Mouse (Mus musculus) embryonic facial prominence, embryonic 11.5 days (tissue): ENCODE data around the gene Rnf43. TPM values are rescaled to one million over a fixed set of nuclear protein-coding genes. Genes with fewer than 3 reads are reported as not detected.

ENCODE experiments used
- ATAC-seq: fragments of 200-750 bp; cut with Nextera tagmentation; replicated peaks from 2 replicates; pipeline ENCODE4 v1.8.0; 2017; ENCODE audit warnings: low read depth; ENCODE audit not compliant: insufficient number of reproducible peaks, low FRiP score, low TSS enrichment
- DNase-seq: peaks from one replicate; pipeline ENCODE4 v3.0.0-alpha.2; 2015; ENCODE audit warnings: low spot score
- H3K27ac ChIP-seq: fragments of 300-500 bp; sonication (generic); replicated peaks from 2 replicates; pipeline ENCODE4 v1.5.1; 2014; ENCODE audit warnings: mild to moderate bottlenecking, low read depth, low read length, control low read depth
- H3K27me3 ChIP-seq: fragments of 300-500 bp; sonication (generic); 2 replicates; pipeline ENCODE4 v1.6.1; 2014; ENCODE audit warnings: mild to moderate bottlenecking, low read length, moderate library complexity, mixed read lengths; ENCODE audit not compliant: control insufficient read depth, insufficient read depth
- H3K36me3 ChIP-seq: fragments of 300-500 bp; sonication (generic); replicated peaks from 2 replicates; pipeline ENCODE4 v1.6.1; 2014; ENCODE audit warnings: low read depth, mild to moderate bottlenecking, low read length, moderate library complexity, mixed read lengths; ENCODE audit not compliant: control insufficient read depth, insufficient read depth
- H3K4me1 ChIP-seq: fragments of 300-500 bp; sonication (generic); 2 replicates; pipeline ENCODE4 v1.6.1; 2014; ENCODE audit warnings: low read length, mixed read lengths; ENCODE audit not compliant: control insufficient read depth, insufficient read depth
- H3K4me2 ChIP-seq: fragments of 300-500 bp; sonication (generic); 2 replicates; pipeline ENCODE4 v1.6.1; 2014; ENCODE audit warnings: low read depth, mild to moderate bottlenecking, control low read depth, low read length, moderate library complexity
- H3K4me3 ChIP-seq: fragments of 300-500 bp; sonication (generic); 2 replicates; pipeline ENCODE4 v1.5.1; 2014; ENCODE audit warnings: low read depth, low read length, control low read depth
- H3K9ac ChIP-seq: fragments of 300-500 bp; sonication (generic); replicated peaks from 2 replicates; pipeline ENCODE4 v1.6.1; 2014; ENCODE audit warnings: mild to moderate bottlenecking, control low read depth, low read length
- H3K9me3 ChIP-seq: fragments of 300-500 bp; sonication (generic); replicated peaks from 2 replicates; pipeline ENCODE4 v1.6.1; 2016; ENCODE audit warnings: mild to moderate bottlenecking, low read length, inconsistent platforms, mixed read lengths; ENCODE audit not compliant: control insufficient read depth
- WGBS: fragments of 180-500 bp; shearing (Covaris S2); extraction: QIAGEN DNeasy Blood & Tissue Kit; methylation state at CpG from one replicate; pipeline ENCODE4 v1.1.7; 2014; 5-methylcytosine and 5-hydroxymethylcytosine counted together
- microRNA counts: library from miRNA; unstranded; fragments of <30 nt; microRNA quantifications from one replicate; lab custom pipeline; 2016
- microRNA-seq: library from miRNA; unstranded; fragments of <30 nt; microRNA quantifications from one replicate; pipeline ENCODE4, GENCODE M21; 2016; ENCODE audit warnings: borderline number of aligned reads
- polyA plus RNA-seq: library from polyadenylated mRNA; unstranded; fragments of >200 nt; fragmentation: Nextera tagmentation; extraction: Ambion mirVana; gene quantifications from 2 replicates; pipeline ENCODE4 v1.2.1, GENCODE M21; 2014

Rnf43 gene
- polyA plus RNA-seq, 1 experiment from 2014 or later: 2.0 TPM

DNA sequence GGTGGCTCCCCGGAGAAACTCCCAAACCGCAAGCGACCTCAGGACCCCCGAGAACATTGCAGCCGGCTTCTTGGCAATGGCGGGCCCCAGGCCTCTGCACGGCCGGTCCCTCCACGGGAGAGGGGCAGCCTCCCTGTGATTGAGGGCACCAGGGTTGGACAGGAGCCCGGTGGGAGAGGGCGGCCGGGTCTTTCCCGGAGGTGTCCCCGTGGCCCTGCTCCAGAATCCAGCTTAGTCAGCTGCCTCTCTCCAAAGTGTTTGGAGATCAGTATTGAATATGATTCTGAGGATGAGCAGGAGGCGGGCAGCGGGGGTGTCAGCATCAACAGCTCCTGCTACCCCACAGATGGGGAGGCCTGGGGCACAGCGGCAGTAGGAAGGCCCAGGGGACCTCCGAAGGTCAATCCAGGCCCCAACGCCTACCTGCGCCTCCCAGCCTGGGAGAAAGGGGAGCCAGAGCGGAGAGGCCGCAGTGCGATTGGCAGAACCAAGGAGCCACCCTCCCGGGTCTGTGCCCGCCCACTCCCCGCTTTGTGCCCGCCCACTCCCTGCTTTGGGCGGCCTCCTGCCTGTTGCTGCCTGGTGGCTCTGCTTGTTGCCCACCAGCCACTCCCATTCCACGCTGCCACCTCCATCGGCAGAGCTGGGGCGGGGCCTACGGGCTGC, 115.7 kb downstream of the Rnf43 start:
- ATAC-seq (peak; percentile 82), DNase-seq (peak; percentile 88)
- Histone ChIP-seq H3K9me3 (no peaks in the 10 kb centered on the region), H3K27ac (no peak overlapping the region), H3K36me3 (no peaks in the 10 kb centered on the region), H3K27me3 (no peaks in the 10 kb centered on the region), H3K9ac (peak overlapping the region; percentile 65), H3K4me2 (peak overlapping the region; percentile 81), H3K4me3 (peak overlapping the region; percentile 29), H3K4me1 (no peaks in the 10 kb centered on the region; the same call in 1 of the 2 replicates)
- 9% methylated on average over 27 of the region's 32 CpGs for WGBS

DNA sequence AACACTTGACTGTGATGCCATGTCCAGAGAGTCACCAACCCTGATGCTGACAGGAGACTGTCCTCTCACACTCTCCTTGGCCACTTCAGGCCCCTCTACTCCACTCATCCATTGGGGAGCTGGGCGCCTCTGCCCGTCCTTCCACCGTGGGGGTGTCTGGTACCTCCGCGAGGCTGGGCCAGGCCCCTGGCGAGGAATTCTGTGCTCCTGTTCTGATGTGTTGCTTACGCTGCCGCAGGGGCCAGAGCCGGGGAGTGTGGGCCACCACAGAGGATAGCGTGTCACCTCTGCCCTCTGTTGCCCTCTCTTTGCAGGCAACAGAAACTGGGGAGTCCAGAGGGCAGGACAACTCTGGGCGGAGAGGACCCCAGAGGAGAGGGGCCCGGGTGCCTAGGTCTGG, 116.4 kb downstream of the Rnf43 start:
- no peak overlapping the region for H3K4me3 ChIP-seq
- no peak overlapping the region for H3K27ac ChIP-seq
- ATAC-seq (0 out of 2 replicates have a peak, but pooled peaks have one; percentile 1), DNase-seq (no peak)
- no peaks in the 10 kb centered on the region for H3K9me3 ChIP-seq
- no peaks in the 10 kb centered on the region; the same call in 1 of the 2 replicates for H3K4me1 ChIP-seq
- H3K36me3 ChIP-seq: no peaks in the 10 kb centered on the region
- peak overlapping the region; percentile 81 for H3K4me2 ChIP-seq
- no peaks in the 10 kb centered on the region for H3K27me3 ChIP-seq
- peak overlapping the region; percentile 65; the same call in 1 of the 2 replicates for H3K9ac ChIP-seq
- 29% methylated on average over 12 of the region's 12 CpGs for WGBS

DNA sequence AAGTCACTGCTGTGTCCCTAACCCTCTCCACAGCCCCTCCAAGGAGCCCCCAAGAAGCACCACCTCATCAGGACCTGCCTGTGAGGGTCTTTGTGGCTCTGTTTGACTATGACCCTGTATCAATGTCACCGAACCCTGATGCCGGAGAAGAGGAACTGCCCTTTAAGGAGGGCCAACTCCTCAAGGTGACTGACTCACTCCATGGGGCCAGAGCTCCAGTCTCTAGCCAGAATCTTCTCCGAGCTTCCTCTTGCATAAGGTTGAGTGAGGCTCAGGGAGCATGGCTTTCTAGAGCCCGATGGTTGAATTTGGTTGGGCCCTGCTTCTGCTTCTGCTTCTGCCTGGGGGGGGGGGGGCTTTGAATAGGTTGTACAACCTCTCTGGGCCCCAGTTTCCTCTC, 116.9 kb downstream of the Rnf43 start:
- Histone ChIP-seq H3K9ac (no peak overlapping the region), H3K27me3 (no peaks in the 10 kb centered on the region), H3K4me2 (no peak overlapping the region), H3K27ac (no peak overlapping the region), H3K9me3 (no peaks in the 10 kb centered on the region), H3K4me3 (no peak overlapping the region), H3K36me3 (no peaks in the 10 kb centered on the region), H3K4me1 (no peaks in the 10 kb centered on the region; the same call in 1 of the 2 replicates)
- ATAC-seq (no peak), DNase-seq (no peak)
- WGBS: 83% methylated on average over 4 of the region's 4 CpGs

DNA sequence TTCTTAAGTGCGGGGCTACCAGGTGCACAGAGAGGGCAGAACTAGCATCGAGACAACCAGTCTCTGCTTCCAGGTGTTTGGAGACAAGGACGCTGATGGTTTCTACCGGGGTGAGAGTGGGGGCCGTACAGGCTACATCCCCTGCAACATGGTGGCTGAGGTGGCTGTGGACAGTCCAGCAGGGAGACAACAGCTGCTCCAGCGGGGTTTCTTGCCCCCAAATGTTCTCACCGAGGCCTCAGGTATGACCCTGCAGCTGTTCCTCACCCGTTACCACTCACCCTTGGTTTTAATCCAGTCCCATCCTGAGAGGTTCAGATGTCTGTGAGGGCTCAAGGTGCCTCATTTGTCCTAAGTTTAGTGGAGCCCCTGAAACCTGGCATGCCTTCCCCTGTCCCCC, 117.6 kb downstream of the Rnf43 start:
- Histone ChIP-seq H3K27ac (no peak overlapping the region), H3K4me3 (no peak overlapping the region), H3K27me3 (no peaks in the 10 kb centered on the region), H3K9ac (no peak overlapping the region), H3K9me3 (no peaks in the 10 kb centered on the region), H3K4me2 (no peak overlapping the region), H3K36me3 (no peaks in the 10 kb centered on the region), H3K4me1 (no peaks in the 10 kb centered on the region; the same call in 1 of the 2 replicates)
- no peak for ATAC-seq
- no peak for DNase-seq
- WGBS: 86% methylated on average over 8 of the region's 8 CpGs

MicroRNAs encoded within 50 kb of the gene (microRNA counts, 519-probe panel; counts per million panel counts)
- microRNA mmu-miR-142-3p (lab: Ali Mortazavi, UCI): 3,830 counts per million, percentile 58 among the panel's probes with 10 or more counts
- microRNA mmu-miR-142-5p (lab: Ali Mortazavi, UCI): 4,081 counts per million, percentile 63 among the panel's probes with 10 or more counts

Small RNA genes within 50 kb of the gene (microRNA-seq; reads per million reads assigned to microRNA genes)
- gene Mir142 (not detected), gene Mir142b (not detected)

Other genes starting within 250 kb of the Rnf43 start
- not detected in 2 replicates for gene Gm11492, start 96.1 kb upstream of the Rnf43 start, polyA plus RNA-seq
- gene Sept4, start 93.8 kb upstream of the Rnf43 start, polyA plus RNA-seq: 6.6 and 8.3 TPM in 2 replicates
- 61.1 and 61.9 TPM in 2 replicates for gene Mtmr4, start 70.6 kb upstream of the Rnf43 start, polyA plus RNA-seq
- gene Hsf5, start 45.6 kb upstream of the Rnf43 start, polyA plus RNA-seq: 0.20 and 0.32 TPM in 2 replicates
- 174 and 180 TPM in 2 replicates for gene Supt4a, start 74.8 kb downstream of the Rnf43 start, polyA plus RNA-seq
- 1.5 and 3.5 TPM in 2 replicates for gene Tspoap1, start 97.8 kb downstream of the Rnf43 start, polyA plus RNA-seq
- gene Mpo, start 130.9 kb downstream of the Rnf43 start, polyA plus RNA-seq: 6.1 and 7.2 TPM in 2 replicates
- gene Lpo, start 165.6 kb downstream of the Rnf43 start, polyA plus RNA-seq: 0.25 and 0.36 TPM in 2 replicates
- 11.0 and 12.4 TPM in 2 replicates for gene Mks1, start 190.5 kb downstream of the Rnf43 start, polyA plus RNA-seq
- gene Epx, start 212.8 kb downstream of the Rnf43 start, polyA plus RNA-seq: 0.17 TPM in 1 of 2 replicates, not detected in the other
- gene Olfr462, start 229.5 kb downstream of the Rnf43 start, polyA plus RNA-seq: not detected in 2 replicates
- not detected in 2 replicates for gene Olfr463, start 234.7 kb downstream of the Rnf43 start, polyA plus RNA-seq